Mouse (Mus musculus): Measurements from ENCODE around the gene Shroom3.
"Not testable (repeated sequence)": the region's sequence is repeated elsewhere in the genome, so short reads cannot be mapped to it uniquely, and the experiment has no call there.

The Shroom3 gene

DNA sequence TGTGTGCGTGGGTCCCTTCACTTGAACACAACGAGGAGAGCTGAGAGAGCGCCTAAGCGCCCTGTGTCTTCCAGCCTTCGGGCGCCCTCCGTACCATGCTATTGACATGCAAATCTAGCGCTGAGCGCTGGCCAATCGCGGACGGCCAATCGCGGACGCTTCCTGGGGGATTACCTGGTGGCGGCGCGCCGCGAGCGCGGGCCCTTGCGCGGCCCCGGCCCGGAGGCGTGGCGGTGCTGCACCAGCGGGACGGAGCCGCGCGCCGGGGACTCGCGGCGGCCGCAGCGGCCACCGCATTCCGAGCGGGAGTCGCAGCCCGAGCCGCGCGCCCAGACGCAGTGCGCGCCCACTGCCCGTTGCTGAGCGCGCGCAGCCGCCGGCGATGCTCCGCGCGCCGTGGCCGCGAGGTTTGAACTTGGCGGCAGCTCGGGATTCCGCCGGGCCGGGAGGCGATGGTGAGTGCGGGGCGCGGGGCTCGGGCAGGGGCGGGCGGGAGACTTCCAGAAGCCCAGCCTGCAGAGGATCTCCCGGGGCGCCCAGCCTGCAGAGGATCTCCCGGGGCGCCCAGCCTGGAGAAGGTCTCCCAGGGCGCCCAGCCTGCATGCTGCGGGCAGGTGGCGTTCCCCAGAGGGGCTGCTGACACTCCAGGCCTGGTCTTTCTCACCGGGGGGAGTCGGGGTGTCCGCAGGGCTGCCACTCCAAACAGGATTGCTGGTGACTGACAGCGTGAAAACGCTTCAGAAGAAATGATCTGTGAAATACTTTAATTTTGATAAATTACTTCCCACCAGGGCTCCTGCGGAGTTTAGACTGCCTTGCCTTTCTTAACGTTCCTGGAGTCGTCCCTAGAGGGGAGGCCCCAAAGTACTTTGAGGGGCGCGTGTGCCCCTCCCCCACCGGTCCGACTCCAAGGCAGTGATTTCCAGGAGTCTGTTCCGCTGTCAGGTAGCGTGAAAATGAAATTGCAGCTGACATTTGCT is 214.8 kb downstream of the Shroom3 start:
- peak; percentile 43 for DNase-seq

DNA sequence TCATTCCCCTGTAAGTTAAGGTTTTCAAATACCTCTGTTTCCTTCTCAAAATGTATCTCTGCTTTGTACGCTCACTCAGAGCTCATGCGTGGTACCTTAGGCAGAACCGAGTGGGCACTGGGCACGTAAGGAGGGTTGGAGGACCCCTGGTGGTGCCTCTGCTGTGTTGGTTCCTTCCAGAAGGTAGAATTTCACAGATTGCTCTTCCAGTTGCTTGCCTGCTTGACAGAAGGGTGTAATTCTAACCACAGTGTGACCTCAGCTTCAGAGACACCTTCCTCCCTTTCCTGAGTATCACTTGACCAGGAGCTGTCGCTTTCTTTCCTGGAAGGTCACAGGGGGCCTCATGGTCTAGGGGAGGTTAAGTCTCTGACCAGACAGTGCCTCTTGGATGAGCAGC is 217.2 kb downstream of the Shroom3 start:
- DNase-seq, result no peak

DNA sequence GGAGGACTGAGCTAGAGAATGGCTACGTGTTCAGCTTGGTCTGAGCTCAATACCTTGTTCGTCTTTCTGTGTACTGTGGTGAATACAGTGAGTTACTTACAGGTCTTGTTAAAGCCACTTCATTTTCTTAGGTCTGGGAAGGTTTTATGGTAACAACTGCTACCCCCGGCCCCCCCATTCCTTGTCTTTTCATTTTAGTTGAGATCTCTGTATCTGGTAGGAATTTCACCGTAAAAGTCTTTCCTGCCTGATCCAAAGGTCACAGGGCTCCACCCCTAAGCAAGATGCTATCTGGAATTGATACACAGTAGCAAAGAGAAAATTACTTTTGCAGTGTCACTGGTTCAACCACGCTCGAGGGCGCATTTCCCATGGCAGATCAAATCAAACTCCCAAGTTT is 218.6 kb downstream of the Shroom3 start:
- no peak for DNase-seq

DNA sequence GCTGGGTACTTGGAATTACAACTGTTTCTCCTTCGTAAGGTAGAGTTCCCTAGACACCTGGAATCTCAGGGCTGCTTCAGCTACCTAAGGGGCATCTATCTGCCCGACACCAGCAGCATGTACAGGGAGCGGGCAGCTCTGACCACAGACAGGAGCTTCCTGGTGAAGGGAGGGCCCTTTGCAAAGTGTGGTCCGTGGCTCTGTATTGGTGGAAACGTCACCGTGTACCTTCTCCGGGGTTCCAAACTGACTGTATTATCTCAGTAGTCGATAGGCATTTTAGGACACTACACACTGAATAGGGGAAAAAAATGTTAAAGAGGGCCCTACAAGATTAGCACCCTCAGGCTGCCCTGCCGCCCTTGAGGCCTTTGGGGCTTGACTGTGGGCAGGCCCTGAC is 221.9 kb downstream of the Shroom3 start:
- DNase-seq, result no peak

DNA sequence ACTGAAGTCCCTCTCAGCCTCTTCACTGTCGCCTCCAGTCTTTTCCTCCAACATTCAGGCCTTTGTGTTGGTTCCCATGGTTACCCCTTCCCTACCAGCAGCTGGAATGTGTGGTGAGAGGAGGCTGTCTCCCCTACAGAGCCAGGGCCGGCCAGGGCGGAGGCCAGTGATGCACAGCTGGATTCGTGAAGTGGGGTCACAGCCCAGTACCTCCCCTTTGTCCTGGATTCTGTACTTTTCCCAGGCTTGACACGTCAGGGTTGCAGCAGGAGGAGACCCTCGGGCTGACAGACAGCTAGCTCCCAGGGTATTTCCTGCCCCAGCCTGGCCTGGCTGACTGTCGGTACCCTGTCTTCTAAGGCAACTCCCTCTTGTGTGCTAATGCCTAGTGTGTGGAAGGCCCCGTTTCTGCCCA is 222.4 kb downstream of the Shroom3 start:
- no peak for DNase-seq

DNA sequence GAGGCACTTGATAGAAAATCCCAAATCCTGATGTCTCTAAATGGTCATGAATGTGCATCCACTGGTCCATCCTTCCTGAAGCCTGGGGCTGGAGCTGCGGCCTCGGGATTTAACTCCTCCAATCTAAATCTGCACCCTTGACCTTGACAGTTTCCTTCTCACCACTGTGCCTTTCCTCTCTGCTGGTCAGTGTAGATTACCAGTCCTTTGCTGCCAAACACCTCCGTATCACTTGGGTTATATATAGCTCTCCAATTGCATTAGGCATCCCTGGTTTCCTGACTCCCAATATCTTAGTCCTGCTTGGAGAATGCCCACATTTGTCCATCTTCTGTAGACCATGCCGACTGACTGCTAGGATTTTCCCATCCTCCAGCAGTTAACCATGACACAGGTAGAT is 225.0 kb downstream of the Shroom3 start:
- DNase-seq, result no peak

DNA sequence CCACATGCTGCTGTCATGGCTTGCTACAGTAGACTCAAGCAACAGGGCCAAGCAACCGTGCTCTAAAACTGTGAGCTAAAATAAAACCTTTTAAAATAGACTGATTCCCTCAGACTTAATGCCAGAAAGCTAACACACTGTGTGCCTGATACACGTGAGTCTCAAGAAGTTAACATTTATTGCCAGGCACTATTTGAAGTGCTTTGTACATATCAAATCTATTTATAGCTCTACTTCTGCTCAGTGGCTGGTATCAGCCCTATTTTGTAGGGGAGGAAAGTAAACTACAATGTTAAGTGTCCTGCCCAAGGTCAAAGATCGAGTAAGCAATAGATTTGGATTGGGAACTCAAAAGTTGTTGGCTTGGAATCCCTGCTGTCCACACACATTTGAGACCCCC is 227.6 kb downstream of the Shroom3 start:
- DNase-seq, result no peak

DNA sequence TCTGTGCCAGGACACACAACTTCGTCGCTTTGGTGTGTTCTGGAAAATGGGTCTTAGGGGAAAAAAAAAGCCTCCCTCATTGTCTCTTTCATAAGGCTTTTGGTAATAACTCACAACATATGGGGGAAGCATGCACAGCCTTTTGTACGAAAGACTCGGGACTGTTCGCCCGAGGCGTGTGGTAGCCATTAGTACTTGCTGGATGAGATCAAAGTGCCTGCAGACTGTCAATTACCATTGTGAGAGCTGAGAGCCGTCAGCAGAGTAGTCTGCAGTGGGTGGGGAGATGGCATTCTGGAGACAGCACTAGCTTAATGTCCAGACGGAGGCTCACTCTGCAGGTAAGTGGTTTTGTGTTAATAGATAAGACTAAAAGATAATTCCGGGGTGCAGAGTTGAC is 232.2 kb downstream of the Shroom3 start:
- no peak for DNase-seq

DNA sequence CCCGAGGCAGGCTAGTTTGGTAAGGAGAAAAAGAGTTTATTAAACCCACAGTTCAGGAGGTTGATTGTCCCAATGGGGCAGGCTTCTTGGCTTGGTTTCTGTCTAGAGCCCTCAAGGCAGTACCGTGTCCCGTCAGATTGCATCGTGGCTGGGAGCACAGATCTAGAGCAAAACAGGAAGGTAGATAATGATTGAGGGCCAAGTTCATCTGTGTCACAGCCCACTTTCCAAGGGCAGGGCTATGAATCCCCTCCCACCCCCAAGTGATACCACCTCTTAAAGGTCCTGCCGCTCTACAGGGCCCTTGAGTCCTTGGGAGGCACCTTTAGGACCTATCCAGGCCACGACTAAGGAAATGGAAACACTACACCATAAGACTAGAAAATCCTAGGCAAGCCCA is 234.5 kb downstream of the Shroom3 start:
- no peak for DNase-seq

DNA sequence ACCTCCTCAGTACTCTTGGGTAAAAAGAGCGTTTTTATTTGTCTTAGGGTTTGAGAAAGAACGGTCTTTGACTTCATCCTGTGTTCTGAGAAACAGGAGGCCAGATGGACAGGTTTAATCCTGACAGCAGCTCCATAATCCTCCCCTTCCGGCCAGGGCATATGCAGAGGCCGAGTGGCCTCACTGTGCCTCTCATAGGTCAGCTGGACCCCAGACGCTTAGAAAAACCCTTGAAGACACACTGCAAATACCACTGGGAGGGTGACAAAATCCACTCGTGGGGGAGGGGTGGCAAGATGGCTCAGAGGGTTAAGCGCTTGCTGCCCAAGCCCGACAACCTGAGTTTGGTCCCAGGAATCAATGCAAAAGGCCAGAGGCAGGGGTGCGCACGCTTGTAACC is 234.9 kb downstream of the Shroom3 start:
- DNase-seq, result no peak

DNA sequence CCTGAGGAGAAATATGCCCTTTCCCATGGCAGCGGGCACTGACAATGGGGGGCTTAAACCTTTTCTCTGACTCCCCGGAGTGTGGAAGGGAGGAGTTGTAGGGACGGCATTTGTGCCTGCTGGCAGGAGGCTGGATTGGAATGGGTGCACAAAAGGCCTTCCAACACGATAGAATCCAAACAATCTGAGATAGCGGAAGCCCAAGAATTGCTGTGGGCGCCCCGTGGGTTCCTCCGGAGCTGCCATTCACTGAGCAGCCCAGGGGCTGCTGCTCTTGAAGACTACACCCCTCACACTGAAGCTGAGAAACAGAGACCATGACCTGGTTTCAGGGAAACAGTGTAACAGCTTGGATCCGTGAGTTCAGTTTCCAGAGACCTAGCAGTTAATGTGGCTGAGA is 235.6 kb downstream of the Shroom3 start:
- no peak for DNase-seq

DNA sequence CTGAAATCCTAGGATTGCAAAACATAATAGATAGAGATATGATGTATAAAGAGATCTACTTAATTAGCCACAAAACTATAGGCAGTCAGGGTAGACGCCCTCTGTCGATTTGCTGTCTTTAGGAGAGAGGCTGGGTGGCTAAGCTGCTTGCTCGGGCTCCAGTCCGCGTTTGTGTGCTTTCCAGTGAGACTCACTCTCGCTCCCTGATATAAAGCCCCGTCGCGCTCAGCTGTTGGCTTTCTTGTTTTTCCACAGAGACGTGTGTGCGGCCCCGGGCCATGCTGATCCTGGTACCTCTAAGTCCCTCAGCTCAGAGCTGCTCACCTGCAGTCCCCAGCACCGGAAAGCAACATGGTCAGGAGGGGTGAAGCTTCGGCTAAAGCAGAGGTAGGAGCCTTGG is 236.2 kb downstream of the Shroom3 start:
- no peak for DNase-seq

DNA sequence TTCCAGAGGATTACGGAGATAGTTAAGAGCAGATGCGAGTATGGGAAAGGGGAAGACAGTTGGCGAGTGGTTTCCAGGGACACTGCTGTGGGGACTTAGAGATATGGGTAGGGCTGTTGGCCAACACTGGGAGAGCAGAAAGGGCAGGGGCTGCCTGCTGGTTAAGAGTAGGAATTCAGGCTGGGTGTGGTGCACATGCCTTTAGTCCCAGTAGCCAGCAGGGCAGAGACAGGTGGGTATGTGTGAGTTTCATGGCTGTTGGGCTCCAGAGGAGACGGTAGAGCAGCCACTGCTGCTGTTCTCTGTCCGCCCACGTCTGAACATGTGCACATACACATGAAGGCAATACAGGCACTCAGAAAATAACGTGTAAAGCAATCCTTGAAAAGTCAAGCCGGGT is 237.7 kb downstream of the Shroom3 start:
- DNase-seq, result no peak

DNA sequence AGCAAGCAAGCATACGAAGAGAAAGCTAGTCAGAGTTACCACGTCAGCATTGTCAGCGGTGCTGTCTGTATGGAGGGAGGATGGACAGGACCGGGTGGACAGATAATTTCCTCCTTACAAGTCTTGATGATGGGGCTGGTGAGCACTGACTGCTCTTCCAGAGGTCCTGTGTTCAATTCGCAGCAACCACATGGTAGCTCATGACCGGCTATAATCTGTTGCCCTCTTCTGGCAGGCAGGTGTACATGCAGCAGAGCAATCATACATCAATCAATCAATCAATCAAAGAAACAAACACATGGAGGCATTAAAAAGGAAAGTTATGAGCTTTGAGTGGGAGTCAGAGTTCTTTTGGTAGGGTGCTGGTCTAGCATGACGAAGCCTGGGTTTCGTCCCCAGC is 238.5 kb downstream of the Shroom3 start:
- DNase-seq, result no peak

DNA sequence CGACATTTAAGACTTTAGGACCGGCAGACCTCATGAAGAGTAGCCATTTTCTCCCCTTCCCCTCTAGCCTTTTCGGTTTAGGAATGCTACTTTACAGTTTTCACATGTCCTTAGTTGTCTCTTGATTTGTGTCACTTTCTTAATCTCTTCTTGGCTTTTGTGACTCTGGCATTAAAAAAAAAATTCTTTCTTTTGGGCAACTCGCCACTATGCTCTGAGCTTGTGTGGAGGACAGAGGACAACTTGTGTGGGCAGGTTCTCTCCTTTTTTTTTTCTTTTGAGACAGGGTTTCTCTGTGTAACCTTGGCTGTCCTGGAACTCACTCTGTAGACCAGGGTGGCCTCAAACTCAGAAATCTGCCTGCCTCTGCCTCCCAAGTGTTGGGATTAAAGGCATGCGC is 239.7 kb downstream of the Shroom3 start:
- DNase-seq, result not testable (repeated sequence)

DNA sequence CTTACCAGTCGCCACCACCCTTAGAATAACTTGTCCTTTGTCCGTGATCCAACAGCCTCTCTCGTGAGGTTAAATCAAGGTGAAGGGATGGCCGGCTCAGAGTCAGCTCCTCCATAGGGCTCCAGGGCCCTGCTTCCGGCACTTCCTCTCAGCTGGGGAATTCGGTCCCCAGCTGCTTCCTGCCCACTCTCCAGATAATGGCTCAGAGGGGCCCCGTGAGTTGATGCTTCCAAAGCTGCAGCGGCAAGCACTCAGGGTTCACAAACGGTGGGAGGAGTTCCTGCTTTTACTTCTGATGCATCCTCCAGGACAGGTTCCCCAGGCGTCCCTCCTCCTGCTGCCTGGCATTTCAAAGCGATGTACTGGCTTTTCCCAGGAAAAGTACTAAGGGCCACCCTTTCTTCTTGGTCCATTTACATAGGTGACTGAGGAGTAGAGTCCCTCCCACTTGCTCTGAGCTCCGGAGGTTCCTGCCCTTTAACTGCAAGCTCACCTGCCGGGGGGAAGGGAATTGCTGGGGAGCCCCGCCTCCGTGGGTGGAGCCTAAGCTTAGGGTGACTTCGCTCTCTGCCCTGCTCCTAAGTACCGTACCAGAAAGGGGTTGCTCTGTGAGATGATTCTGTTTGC is 241.7 kb downstream of the Shroom3 start:
- peak; percentile 56 to 59 for DNase-seq

DNA sequence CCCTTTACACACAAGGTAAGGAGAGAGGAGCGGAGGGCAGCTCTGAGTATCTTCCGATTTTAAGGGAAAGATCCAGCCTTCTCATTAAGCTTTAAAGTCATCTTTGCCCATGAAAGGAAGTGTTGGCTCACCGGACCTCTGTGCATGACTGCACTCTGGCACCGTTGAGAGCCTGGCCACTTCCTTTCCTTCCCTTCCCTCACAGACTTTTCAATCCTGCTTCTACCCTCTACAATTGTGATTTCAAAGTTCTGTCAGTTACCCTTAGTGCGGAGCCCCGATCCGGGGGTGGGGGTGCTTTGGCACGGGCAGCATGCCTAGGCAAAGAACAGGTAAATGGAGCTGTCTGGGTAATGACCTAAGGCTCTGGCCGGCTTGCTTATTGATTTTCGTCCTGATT is 244.4 kb downstream of the Shroom3 start:
- DNase-seq, result no peak

DNA sequence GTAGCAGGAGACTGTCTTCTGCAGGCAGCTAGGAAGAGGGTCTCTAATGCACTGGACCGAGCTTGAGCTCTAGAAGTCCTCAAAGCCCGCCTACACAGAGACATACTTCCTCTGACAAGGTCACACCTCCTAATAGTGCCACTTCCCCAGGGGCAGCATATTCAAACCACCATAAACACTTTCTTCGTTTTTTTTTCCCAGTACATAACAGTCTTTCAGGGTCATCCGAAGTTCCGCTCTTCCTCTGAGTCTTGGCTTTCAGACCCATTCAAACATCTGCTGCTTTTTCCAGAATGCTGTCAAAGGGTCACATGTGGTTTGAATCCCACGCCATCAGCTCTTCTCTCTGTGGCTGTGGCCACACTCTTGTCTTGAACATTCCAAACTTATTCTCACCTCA is 247.3 kb downstream of the Shroom3 start:
- no peak for DNase-seq

DNA sequence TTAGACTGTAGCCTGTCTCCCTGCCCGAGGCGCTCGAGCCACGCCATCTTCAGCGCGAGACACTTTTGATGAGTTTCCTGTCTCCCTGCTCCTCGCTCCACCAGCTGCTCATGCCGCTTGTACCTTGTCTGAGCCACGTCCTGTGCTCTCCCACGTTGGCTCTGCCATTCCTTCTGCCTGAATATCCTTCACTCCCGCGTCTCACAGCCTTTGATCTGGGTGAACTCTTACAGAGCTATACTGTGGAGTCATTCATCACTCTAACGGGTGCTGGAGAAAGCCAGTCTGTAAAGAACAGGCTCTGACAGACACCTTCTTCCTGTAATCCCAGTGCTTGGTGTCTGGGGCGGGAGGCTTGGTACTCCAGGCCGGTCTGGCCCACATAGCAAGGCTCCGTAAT is 248.1 kb downstream of the Shroom3 start:
- no peak for DNase-seq

DNA sequence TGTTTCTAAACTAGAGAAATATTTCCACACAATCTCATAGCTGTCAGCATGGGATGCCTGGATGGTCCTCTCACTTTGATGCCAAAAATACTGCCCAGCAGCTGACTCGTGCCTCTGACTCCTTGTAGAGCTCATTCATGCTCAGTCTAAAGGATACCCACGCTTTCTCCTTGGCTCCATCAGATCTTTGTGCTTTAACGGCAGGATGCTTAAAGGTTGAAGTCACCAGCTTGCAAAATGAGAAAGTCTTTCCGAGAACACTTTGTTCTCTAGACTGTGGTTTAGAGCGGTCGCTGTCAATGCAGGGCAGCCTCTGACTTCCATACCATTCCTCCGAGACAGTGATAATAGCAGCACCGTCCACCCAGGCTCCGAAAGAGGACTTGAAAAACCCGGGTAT is 249.8 kb downstream of the Shroom3 start:
- no peak for DNase-seq

DNA sequence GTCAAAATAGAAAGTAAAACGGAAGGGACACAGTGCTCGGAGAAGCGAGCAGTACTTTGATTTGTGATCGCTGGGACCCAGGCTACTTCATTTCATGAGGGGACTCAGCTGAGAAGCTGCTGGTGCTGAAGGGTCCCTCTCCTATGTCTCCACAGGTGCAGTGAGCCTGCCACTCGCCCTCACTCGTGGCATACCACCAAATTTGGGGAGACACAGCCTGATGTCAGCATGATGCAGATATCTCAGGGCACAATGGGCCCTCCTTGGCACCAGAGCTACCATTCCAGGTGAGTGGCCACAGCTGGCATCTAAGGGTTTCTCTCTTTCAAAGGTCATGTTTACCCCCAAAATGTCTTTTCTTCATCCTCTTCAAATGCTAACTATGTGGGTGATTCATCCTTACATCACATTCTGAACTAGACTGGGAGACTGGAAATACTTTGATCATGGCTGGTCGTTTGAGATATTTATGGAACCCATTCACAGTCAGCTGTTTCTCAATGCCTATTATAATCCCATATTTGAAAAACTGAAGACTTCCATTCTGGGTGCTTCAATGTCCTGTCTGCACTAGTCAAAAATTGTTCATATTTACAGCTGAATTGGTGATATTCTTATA is 250.5 kb downstream of the Shroom3 start:
- no peak for DNase-seq

DNA sequence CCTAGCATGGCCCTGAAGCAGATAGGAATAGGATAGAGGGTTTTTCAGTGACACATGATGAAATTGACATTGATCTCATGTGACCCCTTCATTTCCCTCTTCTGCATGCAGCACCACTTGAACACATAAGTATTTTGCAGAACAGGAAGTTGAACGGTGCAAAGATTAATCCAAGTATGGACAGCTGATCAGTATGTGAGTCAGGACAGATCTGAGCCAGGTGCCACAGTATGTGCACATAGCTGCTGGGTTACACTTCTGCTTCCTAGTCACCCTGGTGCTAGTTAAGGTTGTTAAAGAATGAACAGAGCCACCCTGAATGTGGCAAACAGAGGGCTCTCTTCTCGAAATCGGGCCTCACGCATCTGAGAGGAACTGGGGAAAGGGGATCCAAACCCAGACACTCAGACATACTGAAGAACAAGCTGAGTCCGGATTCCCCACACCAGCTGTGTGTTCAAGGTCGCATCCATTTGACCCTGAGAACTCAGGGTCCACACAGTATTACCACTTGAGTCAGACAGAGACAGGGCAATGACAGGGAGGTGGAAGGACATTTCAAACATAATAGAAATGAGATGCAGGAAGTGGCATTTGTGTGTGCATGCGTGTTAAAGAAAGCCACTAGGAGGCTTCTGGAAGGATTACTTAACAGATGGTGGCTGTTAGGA is 251.2 kb downstream of the Shroom3 start:
- DNase-seq, result no peak

DNA sequence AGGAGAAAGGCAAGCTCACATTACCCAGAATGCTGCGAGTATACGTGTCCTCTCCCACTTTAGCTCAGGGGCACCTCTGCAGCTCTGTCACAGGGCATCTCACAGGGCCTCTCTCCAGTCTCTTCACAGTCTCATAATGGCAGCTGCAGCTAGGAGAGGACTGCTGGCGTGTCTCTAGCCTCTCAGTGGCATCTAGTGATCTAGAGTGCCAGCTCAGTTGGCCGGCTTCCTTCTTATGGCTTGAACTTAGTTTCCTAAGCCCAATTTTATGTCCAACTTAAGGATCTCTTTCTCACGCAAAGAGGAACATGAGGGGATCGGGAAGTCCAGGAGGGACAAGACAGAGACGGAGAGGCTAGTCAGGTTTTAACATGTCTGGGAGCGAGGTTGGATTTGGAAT is 252.6 kb downstream of the Shroom3 start:
- DNase-seq, result no peak

Data from B cell, adult 2 months (primary cell).